Mouse (Mus musculus) spleen, embryonic (tissue): ENCODE data around the gene Chaf1a.
"Not testable (repeated sequence)": the region's sequence is repeated elsewhere in the genome, so short reads cannot be mapped to it uniquely, and the experiment has no call there.

ENCODE experiments used
- CTCF ChIA-PET: fragments of 350-600 bp; sonication (Branson Sonifier 250); formaldehyde crosslinking; loops from one replicate; lab custom pipeline; 2022; lab: Charles Lee

The Chaf1a gene

DNA sequence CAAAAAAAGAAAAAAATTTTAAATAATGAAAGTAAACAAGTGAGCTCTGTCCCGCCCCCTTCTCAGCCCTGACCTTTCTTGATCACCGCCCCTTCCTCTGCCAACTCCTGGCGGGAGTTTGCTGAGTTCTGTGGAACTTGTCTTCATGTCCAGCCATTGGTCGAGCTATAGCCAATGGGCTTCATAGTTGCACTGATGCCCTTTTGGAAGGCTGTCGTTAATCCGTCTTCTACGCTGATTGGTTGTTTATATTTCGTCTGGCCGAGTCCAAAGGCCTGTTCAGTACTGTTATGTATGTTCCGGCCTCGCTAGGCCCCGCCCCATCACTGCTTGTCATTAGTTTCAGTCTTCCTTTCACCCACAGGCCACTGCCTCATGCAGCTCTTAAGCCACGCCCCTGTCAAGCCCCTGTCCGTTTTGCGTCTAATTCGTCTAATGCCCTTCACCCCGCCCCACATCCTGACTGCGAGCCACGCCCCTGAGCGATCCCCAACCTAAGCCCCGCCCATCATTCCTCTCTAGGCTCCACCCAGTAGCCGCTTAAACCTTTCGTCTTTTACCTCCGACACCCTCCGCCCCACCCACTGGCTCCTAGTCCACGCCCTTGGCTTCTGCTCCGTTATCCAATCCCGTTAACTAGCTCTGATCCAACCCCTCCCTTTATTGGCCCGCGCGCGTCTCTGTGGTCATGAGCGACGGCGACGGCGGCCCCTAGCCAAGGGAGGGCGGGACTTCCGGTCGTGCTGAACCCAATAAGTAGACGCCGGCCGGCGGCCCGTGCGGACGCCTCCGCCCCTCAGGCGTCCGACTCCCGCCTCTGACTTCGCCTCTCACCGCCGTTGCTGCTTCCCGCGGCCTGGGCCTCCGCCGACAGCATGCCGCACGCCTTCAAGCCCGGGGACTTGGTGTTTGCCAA lies 38.9 kb downstream of the Chaf1a start, which contains the start of gene Hdgfl2:
Gene Hdgfl2, plus strand, starts transcription at position 755 of the 916 bp plus-strand sequence.
- CTCF ChIA-PET = interaction anchor here (0.6 to 1.3 kb wide), 2 partner anchors 39 to 54 kb away, joined by 3 read pairs; partner anchors contain the start of gene Chaf1a

- CTCF ChIA-PET = no interaction called here
These were observed 39.7 kb downstream of the Chaf1a start for GRCm38 (mm10) chr17:56079921-56080320.

DNA sequence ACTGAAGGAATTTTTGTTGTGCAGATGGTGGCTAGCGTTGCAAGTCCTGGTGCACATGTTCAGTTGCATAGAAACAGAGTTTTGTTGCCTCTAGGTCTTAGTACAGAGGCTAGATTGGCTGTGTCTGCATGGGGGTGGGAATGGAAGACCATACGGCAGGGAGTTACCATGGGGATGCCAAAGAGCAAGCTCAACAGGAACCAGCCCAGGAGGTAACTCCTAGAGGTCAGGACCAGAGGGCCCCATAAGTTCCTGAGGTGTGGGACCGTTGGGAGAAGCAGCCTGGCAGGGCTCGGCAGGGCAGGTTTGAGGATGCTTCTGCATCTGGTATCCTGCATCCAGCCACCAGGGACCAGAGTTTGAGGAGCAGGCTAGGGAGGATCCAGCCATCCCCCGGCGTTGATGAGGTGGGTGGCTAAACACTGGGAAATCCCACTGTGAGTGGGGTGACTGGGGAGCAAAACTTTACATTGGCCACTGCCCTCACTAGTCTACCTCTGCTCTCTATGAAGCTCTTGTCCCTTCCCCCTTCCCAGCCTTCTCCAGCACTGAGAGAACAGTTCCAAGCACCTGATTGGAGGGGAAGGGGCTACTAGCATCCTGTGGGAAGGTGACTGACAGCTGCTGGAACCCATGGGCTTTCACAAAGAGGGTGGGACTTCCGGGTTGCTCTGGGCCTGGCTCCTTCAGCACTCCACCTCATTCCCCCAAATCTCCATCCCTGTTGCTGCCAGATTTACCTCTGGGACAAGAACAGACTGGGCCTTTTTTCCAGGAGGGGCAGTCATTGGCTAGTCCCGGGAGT lies 40.7 kb downstream of the Chaf1a start:
- CTCF ChIA-PET = no interaction called here

DNA sequence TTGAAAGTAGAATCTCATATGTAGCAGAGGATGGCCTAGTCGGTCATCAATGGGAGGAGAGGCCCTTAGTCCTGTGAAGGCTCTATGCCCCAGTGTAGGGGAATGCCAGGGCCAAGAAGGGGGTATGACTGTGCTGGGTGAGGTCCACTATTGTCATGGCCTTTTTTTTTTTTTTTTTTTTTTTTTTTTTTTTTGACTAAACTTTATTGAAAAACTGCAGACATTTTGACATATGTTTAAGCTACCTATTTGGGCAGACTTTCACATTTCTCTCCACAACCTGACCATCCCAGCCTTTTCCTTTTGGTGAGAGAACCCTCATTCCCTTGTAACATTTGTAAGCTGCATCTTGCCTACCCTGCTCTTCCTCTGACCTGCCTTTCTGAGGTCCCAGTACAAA lies 52.1 kb downstream of the Chaf1a start:
- CTCF ChIA-PET = interaction anchor here (0.6 to 0.9 kb wide), 2 partner anchors 10 to 21 kb away, joined by 5 to 6 read pairs; no protein-coding TSS in a partner anchor

- CTCF ChIA-PET = interaction anchor here (0.6 to 0.9 kb wide), 2 partner anchors 11 to 21 kb away, joined by 5 to 6 read pairs; no protein-coding TSS in a partner anchor
These were observed 52.6 kb downstream of the Chaf1a start for GRCm38 (mm10) chr17:56092794-56093193.

DNA sequence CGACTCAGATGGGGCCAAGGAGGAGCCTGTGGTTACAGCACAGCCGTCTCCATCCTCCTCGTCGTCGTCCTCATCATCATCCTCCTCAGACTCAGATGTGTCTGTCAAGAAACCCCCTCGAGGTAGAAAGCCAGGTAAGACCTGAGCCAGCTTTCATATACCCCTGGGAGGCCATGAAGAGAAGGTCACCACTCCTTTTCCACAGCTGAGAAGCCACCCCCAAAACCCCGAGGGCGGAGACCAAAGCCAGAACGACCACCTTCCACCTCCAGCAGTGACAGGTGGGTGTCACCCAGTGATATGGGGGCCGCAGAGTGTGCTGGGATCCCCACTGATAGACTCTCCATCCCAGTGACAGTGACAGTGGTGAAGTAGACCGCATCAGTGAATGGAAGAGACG lies 56.6 kb downstream of the Chaf1a start:
- CTCF ChIA-PET = no interaction called here

GRCm38 (mm10) chr17:56098180-56098579 lies 57.9 kb downstream of the Chaf1a start:
- CTCF ChIA-PET = no interaction called here

GRCm38 (mm10) chr17:56098711-56099572 lies 58.7 kb downstream of the Chaf1a start:
- CTCF ChIA-PET = no interaction called here

GRCm38 (mm10) chr17:56100811-56101210 lies 60.6 kb downstream of the Chaf1a start:
- CTCF ChIA-PET = no interaction called here

DNA sequence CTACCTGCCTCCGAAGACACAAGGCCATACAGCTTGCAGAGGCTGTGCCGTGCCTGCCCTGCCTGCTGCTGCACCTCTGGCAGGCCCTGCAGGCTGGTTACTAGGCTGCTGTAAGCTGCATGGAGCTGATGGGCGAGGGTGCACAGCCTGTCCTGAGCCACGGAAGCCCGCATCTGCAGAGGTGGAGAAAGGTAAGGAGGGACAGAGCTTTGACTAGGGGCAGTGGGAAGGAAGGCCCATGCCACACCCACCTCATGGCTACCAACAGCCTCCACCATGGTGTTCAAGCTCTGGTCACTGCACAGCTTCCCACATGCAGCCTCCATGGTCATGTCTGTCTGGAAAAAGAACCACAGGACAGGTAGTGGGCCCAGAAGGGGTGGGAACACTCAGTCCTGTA lies 61.9 kb downstream of the Chaf1a start:
- CTCF ChIA-PET = no interaction called here

- CTCF ChIA-PET = no interaction called here
These were observed 62.7 kb downstream of the Chaf1a start for GRCm38 (mm10) chr17:56102927-56103326.

DNA sequence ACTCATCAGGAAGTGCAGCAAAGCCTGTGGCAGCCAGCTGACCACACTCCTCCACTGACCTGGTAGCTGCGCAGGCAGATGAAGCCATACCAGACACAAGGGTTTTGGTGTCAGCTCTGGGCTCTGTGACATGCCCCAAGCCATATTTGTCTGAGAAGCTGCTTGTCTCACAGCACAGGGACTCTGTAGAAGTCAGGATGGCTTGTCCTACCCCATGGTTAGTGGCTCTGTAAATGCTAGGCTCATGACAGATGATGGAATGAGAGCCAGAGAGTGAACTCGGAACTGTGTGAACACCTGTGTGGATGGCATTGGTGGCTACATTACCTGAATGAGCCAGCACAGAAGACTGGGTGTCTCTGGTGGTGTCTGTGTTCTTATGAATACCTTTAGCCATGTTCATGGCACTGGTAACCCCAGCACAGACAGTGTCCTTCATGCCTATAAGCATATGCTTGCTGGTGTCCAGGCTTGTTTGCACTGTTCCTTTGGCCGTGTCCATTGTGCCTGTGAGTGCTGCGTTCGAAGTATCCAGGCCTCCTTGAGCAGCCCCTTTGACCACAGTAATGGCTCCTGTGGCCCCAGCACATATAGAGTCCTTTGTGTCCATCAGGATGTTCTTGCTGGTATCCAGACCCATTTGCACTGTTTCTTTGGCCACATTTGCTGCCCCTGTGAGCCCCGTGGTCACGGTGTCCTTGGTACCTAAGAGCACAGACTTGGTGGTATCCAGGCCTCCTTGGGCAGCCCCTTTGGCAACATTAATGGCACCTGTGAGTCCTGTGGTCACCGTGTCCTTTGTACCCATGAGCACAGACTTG lies 63.4 kb downstream of the Chaf1a start:
- CTCF ChIA-PET = no interaction called here

- CTCF ChIA-PET = not testable (repeated sequence)
These were observed 64.6 kb downstream of the Chaf1a start for GRCm38 (mm10) chr17:56104821-56105220.

DNA sequence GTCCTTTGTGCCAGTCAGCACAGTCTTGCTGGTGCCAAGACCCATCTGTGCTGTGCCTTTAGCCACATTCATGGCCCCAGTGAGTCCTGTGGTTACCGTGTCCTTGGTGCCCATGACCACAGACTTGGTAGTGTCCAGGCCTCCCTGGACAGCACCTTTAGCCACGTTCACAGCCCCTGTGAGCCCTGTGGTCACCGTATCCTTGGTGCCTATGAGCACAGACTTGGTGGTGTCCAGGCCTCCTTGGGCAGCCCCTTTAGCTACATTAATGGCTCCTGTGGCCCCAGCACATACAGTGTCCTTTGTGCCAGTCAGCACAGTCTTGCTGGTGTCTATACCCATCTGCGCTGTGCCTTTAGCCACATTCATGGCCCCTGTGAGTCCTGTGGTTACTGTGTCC lies 66.2 kb downstream of the Chaf1a start:
- CTCF ChIA-PET = not testable (repeated sequence)

- CTCF ChIA-PET = no interaction called here
These were observed 66.7 kb downstream of the Chaf1a start for GRCm38 (mm10) chr17:56106981-56107380.

DNA sequence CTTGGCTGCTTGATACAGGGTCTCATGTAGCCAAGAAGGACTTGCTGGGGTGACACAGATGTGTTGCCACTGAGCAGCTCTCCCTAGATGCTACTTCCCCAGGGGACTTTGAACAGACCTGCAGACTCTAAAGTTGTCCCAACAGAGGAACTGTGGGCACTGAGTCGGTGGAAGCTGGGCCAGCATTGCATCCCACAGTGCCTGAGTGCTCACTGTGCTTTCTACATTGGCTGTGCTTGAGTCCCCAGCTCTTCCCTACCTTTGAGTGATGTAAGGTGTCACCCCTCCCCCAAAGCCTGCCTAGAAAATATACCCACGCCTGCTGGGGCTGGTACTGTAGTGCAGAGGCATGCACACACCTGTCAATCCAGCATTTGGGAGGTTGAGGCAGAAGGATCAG lies 67.5 kb downstream of the Chaf1a start:
- CTCF ChIA-PET = interaction anchor here (0.6 kb wide), 1 partner anchor 9 kb away, joined by 6 read pairs; no protein-coding TSS in a partner anchor

DNA sequence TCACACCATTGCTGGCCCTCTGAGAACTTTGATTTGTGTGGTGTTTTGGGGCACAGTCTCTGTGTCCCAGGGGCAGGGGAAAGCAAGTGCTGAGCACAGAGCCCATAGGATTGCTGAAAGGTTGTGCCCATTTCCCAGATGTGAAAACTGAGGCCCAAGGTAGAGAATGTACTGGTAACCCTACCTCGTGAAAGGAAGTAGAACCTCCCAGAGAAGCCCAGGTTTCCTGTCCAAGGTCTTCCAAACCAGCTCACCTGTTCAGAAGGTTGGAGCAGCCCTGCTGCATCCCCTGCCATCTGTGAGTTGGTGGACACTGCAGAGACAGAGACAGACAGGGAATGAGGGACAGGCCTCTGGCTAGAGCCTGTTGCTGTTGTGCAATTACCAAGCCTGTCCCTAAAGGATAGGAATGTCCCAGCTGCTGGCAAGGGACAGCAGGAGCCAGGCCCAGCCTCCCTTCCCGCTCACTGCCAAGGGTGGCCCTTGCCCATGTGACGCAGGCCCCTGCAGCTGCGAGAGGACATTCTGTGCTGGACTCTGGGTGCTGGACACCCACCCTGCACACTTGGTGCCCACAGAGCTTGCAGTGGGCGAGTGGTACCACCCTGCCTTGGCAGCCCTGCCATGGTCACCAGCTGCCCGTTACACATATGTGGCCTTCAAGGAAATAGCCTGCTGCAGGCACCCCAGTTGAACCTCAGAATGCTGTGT lies 68.2 kb downstream of the Chaf1a start:
- CTCF ChIA-PET = interaction anchor here (0.6 kb wide), 1 partner anchor 8 kb away, joined by 6 read pairs; no protein-coding TSS in a partner anchor

DNA sequence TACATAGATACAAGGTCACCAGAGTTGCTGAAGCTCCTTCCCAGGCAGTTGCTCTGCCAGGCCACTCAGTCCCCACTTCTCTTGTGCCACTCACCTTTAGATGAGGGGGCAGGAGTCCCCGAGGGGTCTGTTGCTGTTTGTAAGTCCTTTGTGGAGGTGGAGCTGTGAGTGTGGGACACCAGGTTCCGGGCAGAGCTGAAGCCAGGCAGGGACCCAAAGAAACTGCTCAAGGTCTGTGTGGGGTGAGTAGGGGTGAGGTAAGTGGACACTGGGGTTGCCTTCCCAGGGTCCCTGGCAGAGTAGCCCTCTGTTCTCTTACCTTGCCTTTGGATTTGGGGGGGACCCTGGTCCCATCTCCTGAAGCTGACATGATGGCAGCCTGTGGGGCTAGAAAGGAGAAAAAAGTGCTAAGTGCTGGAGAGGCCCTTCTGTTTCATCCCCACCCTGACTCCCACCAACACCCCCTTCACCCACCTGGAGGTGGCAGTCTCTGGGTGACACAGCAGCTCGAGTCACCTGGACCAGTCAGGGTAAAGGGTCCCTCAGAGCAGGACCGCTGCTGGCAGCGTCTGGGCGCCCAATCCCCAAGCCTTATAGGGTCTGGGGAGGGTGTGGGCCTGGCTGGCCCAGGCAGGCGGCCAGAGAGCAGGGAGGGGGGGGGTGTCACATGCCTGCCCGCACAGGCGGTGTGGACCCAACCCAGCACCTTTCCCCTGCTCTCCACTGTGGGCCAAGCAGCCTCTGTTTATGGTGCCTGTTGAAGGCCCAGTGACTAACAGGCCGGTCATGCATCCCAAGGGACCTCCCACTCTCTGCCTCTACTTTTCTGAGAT lies 69.2 kb downstream of the Chaf1a start, which contains the start of gene Plin4:
Gene Plin4, minus strand, starts transcription at position 585 of the 833 bp plus-strand sequence.
- CTCF ChIA-PET = interaction anchor here (0.5 kb wide), 1 partner anchor 73 kb away, joined by 5 read pairs; no protein-coding TSS in a partner anchor
